Mouse (Mus musculus) B cell, adult 2 months (primary cell): ENCODE data around the gene Vsig10.
A peak's percentile ranks its signal among the peaks of the same experiment; 100 is the strongest.
"Not testable (repeated sequence)": the region's sequence is repeated elsewhere in the genome, so short reads cannot be mapped to it uniquely, and the experiment has no call there.

ENCODE experiments used
- DNase-seq, 2 experiments: peaks; one replicate each; pipeline ENCODE4 v3.0.0; 2022

The Vsig10 gene

DNA sequence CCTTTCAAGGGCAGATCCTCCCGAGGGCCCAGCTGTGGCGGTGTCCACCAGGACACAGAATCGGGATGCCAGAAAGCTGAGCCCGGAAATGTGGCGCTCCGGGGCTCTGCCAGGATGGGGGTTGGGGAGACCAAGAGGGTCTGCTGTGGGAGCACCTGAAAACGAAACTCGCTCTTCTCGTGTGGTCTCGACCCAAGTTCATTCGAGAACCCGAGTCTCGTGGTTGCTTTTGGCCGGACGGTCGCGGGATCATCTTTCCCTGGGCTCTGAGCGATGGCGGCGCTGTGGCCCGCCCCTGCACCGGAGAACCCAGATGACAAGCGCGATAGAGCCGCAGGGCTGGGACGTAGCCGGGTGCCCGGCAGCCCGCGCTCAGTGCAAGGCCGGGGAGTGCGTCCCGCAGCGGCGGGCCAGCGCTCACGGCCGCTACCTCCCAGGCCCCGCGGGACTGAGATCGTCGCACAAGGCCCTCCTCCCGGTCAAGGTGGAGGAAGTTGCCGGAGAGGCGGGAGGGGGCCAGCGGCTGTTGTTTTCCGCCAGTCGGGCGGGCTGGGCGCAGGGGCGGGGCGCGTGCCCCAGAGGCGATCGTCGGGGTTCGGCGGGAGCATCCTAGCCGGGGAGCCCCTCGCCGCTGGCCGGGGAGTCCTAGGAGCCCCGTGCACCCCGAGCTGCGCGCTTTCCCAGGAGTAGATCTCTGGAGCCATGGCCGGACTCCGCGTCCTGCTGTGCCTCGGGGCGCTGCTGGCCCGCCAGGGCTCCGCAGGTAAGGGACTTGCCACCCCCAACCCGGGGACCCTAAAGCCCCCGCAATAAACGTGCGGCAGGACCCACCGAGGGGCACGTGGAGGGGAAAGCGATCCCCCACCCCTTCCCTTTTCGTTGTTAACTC lies at the start of gene Vsig10:
TSS of gene Vsig10 (plus strand) at position 343 of the 889 bp plus-strand sequence.
- peak; percentile 39 to 51 for DNase-seq

GRCm38 (mm10) chr5:117269395-117269794 lies 49.5 kb upstream of the Vsig10 start:
- no peak for DNase-seq

- DNase-seq, result no peak
Measured at GRCm38 (mm10) chr5:117271945-117272344, 46.9 kb upstream of the Vsig10 start.

DNA sequence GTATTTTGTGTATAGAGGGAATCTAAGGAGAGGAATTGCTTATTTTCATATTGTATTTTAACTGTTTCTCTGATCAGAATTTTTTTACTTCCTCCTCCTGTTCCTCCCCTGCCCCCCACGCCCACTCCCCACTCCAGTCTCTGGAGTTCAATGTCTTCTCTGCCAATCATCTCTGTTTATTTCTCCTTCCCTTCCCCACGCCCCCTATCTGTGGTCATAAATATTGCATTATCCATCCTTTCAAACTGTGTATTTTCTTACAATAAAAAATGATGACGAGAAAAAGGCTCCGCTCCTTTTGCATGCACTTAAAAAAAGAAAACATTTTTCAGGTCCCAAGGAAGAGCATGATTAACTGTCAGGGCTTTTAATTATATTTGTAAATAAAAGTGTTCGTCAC lies 44.1 kb upstream of the Vsig10 start:
- peak in 1 of 2 experiments; percentile 22 for DNase-seq

DNA sequence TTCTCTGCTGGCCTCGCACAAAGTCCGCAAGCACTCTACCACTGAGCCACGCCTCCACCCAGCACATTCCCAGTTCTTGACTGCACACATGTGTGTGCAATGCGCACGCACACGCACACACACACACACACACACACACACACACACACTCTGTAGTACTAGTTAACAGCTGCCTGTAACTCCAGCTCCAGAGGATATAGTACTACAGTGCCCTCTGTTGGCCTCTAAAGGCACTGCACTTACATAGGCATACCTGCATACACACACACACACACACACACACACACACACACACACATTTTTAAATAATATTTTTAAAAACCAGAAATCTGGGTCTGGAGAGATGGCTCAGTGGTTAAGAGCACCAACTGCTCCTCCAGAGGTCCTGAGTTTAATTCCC lies 41.1 kb upstream of the Vsig10 start:
- DNase-seq, result no peak

GRCm38 (mm10) chr5:117278809-117279668 lies 39.8 kb upstream of the Vsig10 start:
- no peak for DNase-seq

DNA sequence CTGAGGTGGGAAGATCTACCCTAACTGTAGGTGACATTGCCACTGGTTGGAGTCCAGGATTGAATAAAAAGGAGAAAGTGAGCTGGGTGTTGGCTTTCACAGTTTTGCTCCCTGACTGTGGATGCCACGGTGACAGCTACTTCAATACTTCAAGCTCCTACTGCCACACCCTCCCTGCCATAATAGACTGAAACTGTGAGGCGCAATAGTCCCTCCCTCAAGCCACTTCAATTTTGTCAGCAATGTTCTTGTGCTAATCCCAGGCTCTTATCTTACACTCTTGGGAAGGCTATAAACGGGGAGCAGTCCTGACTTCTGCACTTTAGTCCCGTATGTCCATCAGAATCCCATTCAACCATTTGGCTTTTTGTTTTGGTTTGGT lies 39.2 kb upstream of the Vsig10 start:
- DNase-seq, result no peak

GRCm38 (mm10) chr5:117281536-117281935 lies 37.3 kb upstream of the Vsig10 start:
- no peak for DNase-seq

DNA sequence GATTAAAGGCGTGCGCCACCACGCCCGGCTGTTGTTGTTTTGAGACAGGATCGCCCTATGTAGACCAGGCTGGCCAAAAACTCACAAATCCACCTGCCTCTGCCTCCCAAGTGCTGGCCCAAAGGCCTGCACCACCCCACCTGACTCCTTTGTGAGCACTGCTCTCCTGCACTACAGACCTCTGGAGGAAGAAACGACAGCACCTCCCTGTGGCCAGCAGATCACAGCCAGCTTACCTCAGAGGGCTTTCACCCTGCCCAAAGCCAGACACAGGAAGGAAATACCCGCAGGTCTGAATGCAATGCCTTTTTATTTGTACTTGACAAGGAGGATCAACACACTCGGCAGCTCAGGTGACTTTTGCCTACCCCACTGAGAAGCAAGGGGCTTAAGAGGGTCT lies 36.5 kb upstream of the Vsig10 start:
- no peak for DNase-seq

DNA sequence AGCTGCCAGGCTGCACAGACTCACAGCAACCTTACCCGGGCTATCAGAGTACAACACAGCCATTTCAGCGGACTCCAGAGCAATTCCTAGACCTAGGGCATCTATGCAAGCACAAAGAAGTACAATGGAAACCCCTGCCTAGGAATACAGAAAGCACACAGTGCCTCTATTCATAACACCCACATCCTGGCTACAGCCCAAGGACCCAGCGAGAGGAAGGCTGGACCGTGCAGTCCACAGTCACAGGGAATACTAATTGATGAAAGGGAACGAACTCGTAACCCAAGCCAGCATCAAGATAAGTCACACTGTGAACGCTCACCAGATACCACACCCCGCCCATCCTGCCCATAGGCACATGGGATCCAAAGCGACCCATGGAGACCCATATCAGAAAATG lies 34.9 kb upstream of the Vsig10 start:
- no peak for DNase-seq

- DNase-seq, result no peak
Measured at GRCm38 (mm10) chr5:117284682-117285081, 34.2 kb upstream of the Vsig10 start.

DNA sequence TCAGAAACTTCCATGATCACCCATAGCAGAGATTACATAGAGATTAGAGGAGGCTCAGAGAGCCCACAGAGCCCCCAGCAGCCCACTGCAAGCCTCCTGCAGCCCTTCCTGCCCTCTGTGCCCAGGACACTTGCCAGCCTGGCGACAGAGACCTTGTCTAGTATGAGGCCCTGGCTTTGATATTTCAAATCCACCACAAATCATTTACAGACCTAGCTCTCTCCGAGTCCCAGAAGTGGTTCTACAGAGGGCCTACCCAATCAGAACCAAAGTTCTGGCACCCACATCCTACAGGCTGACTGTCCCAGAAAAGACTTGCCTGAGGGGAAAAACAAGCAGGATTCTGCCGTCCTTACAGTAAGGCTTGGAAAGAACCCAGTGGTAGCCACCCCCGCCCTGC lies 33.6 kb upstream of the Vsig10 start:
- no peak for DNase-seq

DNA sequence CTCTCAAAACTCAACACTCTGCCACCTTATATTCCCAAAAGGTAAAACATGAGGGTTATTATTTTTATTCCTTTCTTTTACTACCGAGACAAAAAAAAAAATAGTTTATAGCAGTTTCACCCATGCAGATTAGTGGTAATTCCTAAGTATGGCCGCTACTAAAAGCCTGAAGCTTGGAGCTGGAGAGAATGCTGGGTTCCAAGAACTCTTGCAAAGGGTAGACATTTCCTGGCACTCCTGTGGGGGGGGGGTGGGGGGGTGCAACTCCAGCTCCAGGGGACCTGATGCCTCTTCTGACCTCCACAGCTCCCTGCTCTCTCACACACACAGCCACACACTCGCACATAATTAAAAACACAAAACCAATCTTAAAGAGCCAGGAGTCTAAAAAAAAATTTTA lies 32.6 kb upstream of the Vsig10 start:
- no peak for DNase-seq

- DNase-seq, result peak; percentile 94
Measured at GRCm38 (mm10) chr5:117286831-117287822, 31.8 kb upstream of the Vsig10 start, which contains the start of gene Pebp1. TSS of gene Pebp1 (minus strand) at chr5:117287625.

DNA sequence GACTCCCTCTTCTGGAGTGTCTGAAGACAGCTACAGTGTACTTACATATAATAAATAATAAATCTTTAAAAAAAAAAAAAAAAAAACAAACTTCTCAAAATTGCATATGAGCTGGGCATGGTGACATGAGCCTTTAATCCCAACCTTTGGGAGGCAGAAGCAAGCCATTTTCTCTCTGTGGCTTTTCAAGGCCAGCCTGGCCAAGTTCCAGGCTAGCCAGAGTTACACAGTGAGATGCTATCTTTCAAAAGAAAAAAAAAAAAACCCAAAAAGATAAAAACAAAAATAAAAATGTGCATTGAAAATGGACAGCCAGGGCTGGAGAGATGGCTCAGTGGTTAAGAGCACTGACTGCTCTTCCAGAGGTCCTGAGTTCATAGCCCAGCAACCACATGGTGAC lies 29.2 kb upstream of the Vsig10 start:
- no peak for DNase-seq

- DNase-seq, result peak; percentile 45 to 47
Measured at GRCm38 (mm10) chr5:117290081-117290480, 28.8 kb upstream of the Vsig10 start.

- no peak for DNase-seq
Measured at GRCm38 (mm10) chr5:117291312-117291711, 27.6 kb upstream of the Vsig10 start.

GRCm38 (mm10) chr5:117292547-117292946 lies 26.3 kb upstream of the Vsig10 start:
- DNase-seq, result no peak

DNA sequence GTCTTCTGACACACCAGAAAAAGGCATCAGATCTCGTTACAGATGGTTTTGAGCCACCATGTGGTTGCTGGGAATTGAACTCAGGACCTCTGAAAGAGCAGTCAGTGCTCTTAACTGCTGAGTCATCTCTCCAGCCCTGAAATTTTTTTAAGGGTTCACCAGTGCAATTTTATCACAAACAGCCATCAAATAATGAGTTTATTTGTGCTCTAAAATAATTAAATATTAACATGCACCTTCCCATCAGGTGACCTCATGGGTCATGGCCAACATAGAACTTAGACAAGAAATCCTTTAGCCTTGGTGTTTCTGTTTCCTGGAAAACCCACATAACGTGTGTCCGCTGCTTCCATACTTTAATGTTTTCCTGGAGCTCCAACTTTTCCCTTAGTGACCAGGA lies 25.1 kb upstream of the Vsig10 start:
- DNase-seq, result not testable (repeated sequence)

- DNase-seq, result no peak
Measured at GRCm38 (mm10) chr5:117295011-117295410, 23.9 kb upstream of the Vsig10 start.

DNA sequence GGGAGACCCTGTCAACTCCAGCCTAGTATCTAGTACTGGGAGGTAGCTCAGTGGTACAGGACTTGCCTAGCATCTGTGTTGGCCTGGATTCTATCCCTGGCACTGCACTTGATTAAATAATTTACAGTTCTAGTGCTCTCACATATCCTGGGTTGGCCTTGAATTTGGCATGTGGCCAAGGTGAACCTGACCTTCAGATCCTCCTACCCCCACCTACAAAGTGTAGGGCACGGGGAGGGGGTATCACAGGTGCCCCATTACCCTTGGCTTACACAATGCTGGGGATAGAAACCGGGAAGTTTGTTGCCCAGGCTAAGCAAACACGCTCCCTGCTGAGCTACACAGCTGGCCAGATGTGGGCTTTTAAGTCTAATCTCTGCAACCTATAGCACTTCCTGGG lies 16.0 kb upstream of the Vsig10 start:
- no peak for DNase-seq
